Mouse (Mus musculus) bone marrow, adult 2 months (tissue): ENCODE data around the gene Itga6.

Experiments
- CTCF ChIP-seq: fragments of 200-500 bp; IDR thresholded peaks from 2 replicates; pipeline ENCODE4 v1.5.1; 2011; ENCODE audit warnings: low read length, control low read depth; ENCODE audit not compliant: control insufficient read depth, insufficient read depth
- POLR2A ChIP-seq: fragments of 200-500 bp; IDR thresholded peaks from 2 replicates; pipeline ENCODE4 v1.6.1; 2011; ENCODE audit warnings: low read depth, mild to moderate bottlenecking, control low read depth, low read length, borderline replicate concordance; ENCODE audit not compliant: control insufficient read depth

DNA sequence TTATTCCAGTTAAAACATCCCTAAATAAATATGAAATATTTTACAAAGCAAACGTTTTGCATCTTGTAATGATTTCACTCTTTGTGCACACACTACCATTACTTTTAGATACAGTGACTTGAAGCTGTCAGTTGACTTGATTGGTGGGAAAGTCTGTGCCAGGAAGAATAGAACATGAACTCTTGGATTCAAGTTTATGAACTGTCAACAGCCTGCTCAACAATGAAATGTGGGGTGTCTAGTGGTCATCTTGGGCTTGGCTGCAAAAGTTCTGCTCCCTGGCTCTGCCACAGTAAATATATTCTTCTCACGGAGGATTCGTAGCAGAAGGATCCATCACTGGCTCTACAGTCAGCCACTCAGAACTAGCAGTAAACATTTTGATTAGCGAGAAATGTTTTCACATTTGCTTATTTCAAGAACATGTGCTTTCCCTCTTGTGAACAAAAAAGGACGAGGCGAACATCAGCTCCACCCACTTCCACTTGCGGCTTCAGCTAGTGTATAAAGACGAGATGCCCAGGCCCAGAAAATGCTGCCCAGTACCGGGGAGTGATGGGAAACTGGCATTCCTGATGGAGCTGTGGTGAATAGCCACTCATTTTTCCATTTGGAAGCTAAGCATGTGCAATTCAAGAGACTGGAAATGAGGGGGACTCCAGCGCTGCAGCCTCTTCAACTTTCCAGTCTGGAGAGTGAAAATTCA, 29.0 kb downstream of the Itga6 start:
- no peak for TF ChIP-seq CTCF
- no peak for TF ChIP-seq POLR2A
